Mouse (Mus musculus) MEL (cell line): ENCODE measurements around the gene Nfasc.

Source experiments
- CHD1 ChIP-seq: IDR thresholded peaks from 2 replicates; pipeline ENCODE4 v1.6.1; 2012; ENCODE audit warnings: low read depth, mild to moderate bottlenecking, inconsistent platforms, low read length, improper control_type of control experiment
- CHD2 ChIP-seq: IDR thresholded peaks from 2 replicates; pipeline ENCODE4 v1.6.1; 2011; ENCODE audit warnings: low read length, improper control_type of control experiment
- CTCF ChIP-seq, 3 experiments: IDR thresholded peaks in 2 of 3; conservative IDR thresholded peaks in 1 of 3; 2 replicates each; pipeline ENCODE4 v1.5.1; 2011 to 2012; ENCODE audit warnings: low read length in 3 of 3, low read depth in 2 of 3, mild to moderate bottlenecking in 2 of 3, improper control_type of control experiment in 1 of 3, inconsistent platforms in 1 of 3, mixed read lengths in 1 of 3, moderate library complexity in 1 of 3; ENCODE audit not compliant: control insufficient read depth in 1 of 3, insufficient read depth in 1 of 3, poor library complexity in 1 of 3, severe bottlenecking in 1 of 3
- ELF1 ChIP-seq: IDR thresholded peaks from 2 replicates; pipeline ENCODE4 v1.6.1; 2014; ENCODE audit warnings: low read depth, mild to moderate bottlenecking, inconsistent platforms, low read length, improper control_type of control experiment, moderate library complexity
- KAT2A ChIP-seq: conservative IDR thresholded peaks from 2 replicates; pipeline ENCODE4 v1.6.1; 2012; ENCODE audit warnings: low read depth, low read length, improper control_type of control experiment, inconsistent platforms
- MAFK ChIP-seq: IDR thresholded peaks from 2 replicates; pipeline ENCODE4 v1.6.1; 2011; ENCODE audit warnings: low read depth, mild to moderate bottlenecking, low read length, improper control_type of control experiment, borderline replicate concordance
- MAX ChIP-seq: IDR thresholded peaks from 2 replicates; pipeline ENCODE4 v1.6.1; 2011; ENCODE audit warnings: low read length, improper control_type of control experiment
- MAZ ChIP-seq: IDR thresholded peaks from 2 replicates; pipeline ENCODE4 v1.6.1; 2012; ENCODE audit warnings: low read depth, mild to moderate bottlenecking, inconsistent platforms, low read length, improper control_type of control experiment
- MYC ChIP-seq: IDR thresholded peaks from 2 replicates; pipeline ENCODE4 v1.6.1; 2011; ENCODE audit warnings: low read depth, mild to moderate bottlenecking, low read length, improper control_type of control experiment, moderate library complexity
- POLR2A ChIP-seq, 2 experiments: IDR thresholded peaks; 2 replicates each; pipeline ENCODE4 v1.6.1; 2011 to 2012; ENCODE audit warnings: low read length in 2 of 2, mild to moderate bottlenecking in 2 of 2, control low read depth in 1 of 2, improper control_type of control experiment in 1 of 2, low read depth in 1 of 2, moderate library complexity in 1 of 2; ENCODE audit not compliant: control insufficient read depth in 1 of 2, insufficient read depth in 1 of 2, poor library complexity in 1 of 2
- TAL1 ChIP-seq: IDR thresholded peaks from 2 replicates; pipeline ENCODE4 v1.6.1; 2012; ENCODE audit warnings: mild to moderate bottlenecking, inconsistent platforms, low read length, moderate library complexity, mixed read lengths
- TCF12 ChIP-seq: IDR thresholded peaks from 2 replicates; pipeline ENCODE4 v1.6.1; 2014; ENCODE audit warnings: low read depth, mild to moderate bottlenecking, inconsistent platforms, low read length, improper control_type of control experiment, moderate library complexity
- USF1 ChIP-seq: IDR thresholded peaks from 2 replicates; pipeline ENCODE4 v1.6.1; 2014; ENCODE audit warnings: low read depth, mild to moderate bottlenecking, inconsistent platforms, low read length, improper control_type of control experiment, moderate library complexity
- ZNF384 ChIP-seq: IDR thresholded peaks from 2 replicates; pipeline ENCODE4 v1.6.1; 2012; ENCODE audit warnings: low read depth, mild to moderate bottlenecking, inconsistent platforms, low read length, improper control_type of control experiment

DNA sequence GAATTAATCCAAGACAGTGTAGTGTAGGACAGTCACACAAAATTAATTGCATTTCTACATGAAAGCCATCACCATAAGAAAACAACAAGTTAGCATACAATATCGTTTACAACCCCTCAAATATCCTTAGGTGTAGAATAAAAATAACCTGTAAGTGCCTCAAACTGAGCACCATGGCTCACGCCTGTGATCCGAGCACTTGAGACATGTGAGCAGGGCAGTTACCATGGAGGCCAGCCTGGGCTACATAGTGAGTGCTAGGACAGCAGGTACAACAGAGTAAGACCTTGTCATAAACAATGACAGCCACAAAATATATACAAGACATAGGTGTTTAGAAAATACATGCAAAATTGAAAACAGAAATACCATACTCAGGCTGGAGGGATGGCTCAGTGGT lies 68.9 kb downstream of the Nfasc start:
- TF ChIP-seq MAZ (no peak), MAFK (no peak), MAX (no peak), KAT2A (no peak), CTCF (IDR thresholded peaks at IDR 0.05 in 2 of 3, conservative IDR thresholded peaks at IDR 0.05 in 1 of 3; ENCODE audit: control insufficient read depth in 1 of 3, insufficient read depth in 1 of 3, low read depth in 2 of 3, low read length in 3 of 3, poor library complexity in 1 of 3, severe bottlenecking in 1 of 3) (no peak), ZNF384 (no peak), CHD2 (no peak), USF1 (no peak), MYC (no peak), TAL1 (no peak), TCF12 (no peak), CHD1 (no peak), POLR2A (IDR thresholded peaks at IDR 0.05; ENCODE audit: control insufficient read depth in 1 of 2, insufficient read depth in 1 of 2, low read depth in 1 of 2, low read length in 2 of 2, poor library complexity in 1 of 2) (no peak), ELF1 (no peak)
